Mouse (Mus musculus) stomach, postnatal 0 days (tissue): Measurements from ENCODE around the gene Lrwd1. TPM values are rescaled to one million over a fixed set of nuclear protein-coding genes. Genes with fewer than 3 reads are reported as not detected.

Experiments used
- ATAC-seq: fragments of 200-750 bp; cut with Nextera tagmentation; 2 replicates; pipeline ENCODE4 v1.8.0; 2017; ENCODE audit not compliant: low FRiP score, low TSS enrichment
- DNase-seq: peaks from one replicate; pipeline ENCODE4 v3.0.0-alpha.2; 2016; ENCODE audit warnings: low spot score
- H3K27ac ChIP-seq: fragments of 300-500 bp; sonication (generic); replicated peaks from 2 replicates; pipeline ENCODE4 v1.5.1; 2014; ENCODE audit warnings: mild to moderate bottlenecking, control low read depth
- H3K27me3 ChIP-seq: fragments of 300-500 bp; sonication (generic); 2 replicates; pipeline ENCODE4 v1.6.1; 2014; ENCODE audit warnings: low read length; ENCODE audit not compliant: control insufficient read depth, insufficient read depth
- H3K36me3 ChIP-seq: fragments of 300-500 bp; sonication (generic); 2 replicates; pipeline ENCODE4 v1.6.1; 2014; ENCODE audit warnings: low read length, mixed read lengths; ENCODE audit not compliant: control insufficient read depth, insufficient read depth
- H3K4me1 ChIP-seq: fragments of 300-500 bp; sonication (generic); replicated peaks from 2 replicates; pipeline ENCODE4 v1.6.1; 2014; ENCODE audit warnings: antibody characterized with exemption; ENCODE audit not compliant: control insufficient read depth, insufficient read depth
- H3K4me2 ChIP-seq: fragments of 300-500 bp; sonication (generic); replicated peaks from 2 replicates; pipeline ENCODE4 v1.6.1; 2014; ENCODE audit warnings: low read depth, mild to moderate bottlenecking, control low read depth, moderate library complexity
- H3K4me3 ChIP-seq: fragments of 300-500 bp; sonication (generic); 2 replicates; pipeline ENCODE4 v1.5.1; 2014; ENCODE audit warnings: low read depth, low read length, control low read depth
- H3K9ac ChIP-seq: fragments of 300-500 bp; sonication (generic); 2 replicates; pipeline ENCODE4 v1.6.1; 2014; ENCODE audit warnings: mild to moderate bottlenecking, low read length, control low read depth, mixed read lengths
- H3K9me3 ChIP-seq: fragments of 300-500 bp; sonication (generic); 2 replicates; pipeline ENCODE4 v1.6.1; 2016; ENCODE audit warnings: low read length; ENCODE audit not compliant: control insufficient read depth
- CTCF ChIP-seq: IDR thresholded peaks from 2 replicates; pipeline ENCODE4 v1.5.1; 2016; ENCODE audit warnings: antibody characterized with exemption, low read depth, mild to moderate bottlenecking, moderate library complexity
- EP300 ChIP-seq: optimal IDR thresholded peaks from 2 replicates; pipeline ENCODE3; 2016; ENCODE audit warnings: antibody characterized with exemption
- WGBS: fragments of 180-500 bp; shearing (Covaris S2); extraction: QIAGEN DNeasy Blood & Tissue Kit; methylation state at CpG from one replicate; pipeline ENCODE4 v1.1.7; 2014; 5-methylcytosine and 5-hydroxymethylcytosine counted together
- microRNA-seq: library from miRNA; unstranded; fragments of <30 nt; microRNA quantifications from one replicate; pipeline ENCODE4, GENCODE M21; 2016
- polyA plus RNA-seq: library from polyadenylated mRNA; unstranded; fragments of >200 nt; fragmentation: Nextera tagmentation; extraction: Ambion mirVana; gene quantifications from 2 replicates; pipeline ENCODE4 v1.2.1, GENCODE M21; 2015

Gene Lrwd1
- polyA plus RNA-seq, 1 experiment from 2014 or later, result 8.5 TPM

- Histone ChIP-seq H3K4me1 (no peaks in the 10 kb centered on the region), H3K9ac (no peak overlapping the region), H3K27me3 (no peaks in the 10 kb centered on the region), H3K36me3 (no peaks in the 10 kb centered on the region), H3K4me3 (no peak overlapping the region), H3K4me2 (no peak overlapping the region), H3K27ac (no peak overlapping the region), H3K9me3 (no peaks in the 10 kb centered on the region)
- 81% methylated on average over 5 of the region's 5 CpGs for WGBS
- DNase-seq, result no peak
- ATAC-seq, result no peak
- TF ChIP-seq CTCF, result no peak
- no peak for TF ChIP-seq EP300
Measured at GRCm38 (mm10) chr5:136075076-136075475, 60.8 kb downstream of the Lrwd1 start.

- Histone ChIP-seq H3K4me3 (no peak overlapping the region), H3K27ac (no peak overlapping the region), H3K36me3 (no peaks in the 10 kb centered on the region), H3K9ac (no peak overlapping the region), H3K4me2 (no peak overlapping the region), H3K27me3 (no peaks in the 10 kb centered on the region), H3K9me3 (no peaks in the 10 kb centered on the region), H3K4me1 (no peaks in the 10 kb centered on the region)
- TF ChIP-seq EP300, result no peak
- TF ChIP-seq CTCF, result no peak
- WGBS, result 66% methylated on average over 11 of the region's 11 CpGs
- no peak for ATAC-seq
- no peak for DNase-seq
Measured at GRCm38 (mm10) chr5:136073526-136073925, 62.3 kb downstream of the Lrwd1 start.

GRCm38 (mm10) chr5:136073051-136073450 lies 62.8 kb downstream of the Lrwd1 start:
- TF ChIP-seq CTCF, result no peak
- TF ChIP-seq EP300, result no peak
- DNase-seq (no peak), ATAC-seq (no peak)
- Histone ChIP-seq H3K4me3 (no peak overlapping the region), H3K27ac (no peak overlapping the region), H3K36me3 (no peaks in the 10 kb centered on the region), H3K4me2 (no peak overlapping the region), H3K27me3 (no peaks in the 10 kb centered on the region), H3K9ac (no peak overlapping the region), H3K4me1 (no peaks in the 10 kb centered on the region), H3K9me3 (no peaks in the 10 kb centered on the region)
- 41% methylated on average over 6 of the region's 6 CpGs for WGBS

Small RNA genes within 50 kb of the gene (microRNA-seq; reads per million reads assigned to microRNA genes)
- not detected for gene Mir7035

Other genes with a start within 250 kb of the Lrwd1 start
- gene Hspb1, start 248.2 kb downstream of the Lrwd1 start, polyA plus RNA-seq, result 1,235 and 1,355 TPM in 2 replicates
- gene Ywhag, start 201.5 kb downstream of the Lrwd1 start, polyA plus RNA-seq, result 86.0 and 89.2 TPM in 2 replicates
- 1.7 and 2.2 TPM in 2 replicates for gene Ssc4d, start 161.5 kb downstream of the Lrwd1 start, polyA plus RNA-seq
- 0.07 TPM in 1 of 2 replicates, not detected in the other for gene Zp3, start 156.0 kb downstream of the Lrwd1 start, polyA plus RNA-seq
- 13.5 and 16.2 TPM in 2 replicates for gene Dtx2, start 141.3 kb downstream of the Lrwd1 start, polyA plus RNA-seq
- gene Upk3b, start 97.6 kb downstream of the Lrwd1 start, polyA plus RNA-seq, result 22.8 and 27.7 TPM in 2 replicates
- gene Upk3bl, start 81.6 kb downstream of the Lrwd1 start, polyA plus RNA-seq, result 27.4 and 56.0 TPM in 2 replicates
- 4.0 and 4.7 TPM in 2 replicates for gene Rasa4, start 52.2 kb downstream of the Lrwd1 start, polyA plus RNA-seq
- 171 TPM in 2 replicates for gene Polr2j, start 19.4 kb downstream of the Lrwd1 start, polyA plus RNA-seq
- gene Alkbh4, start 72 bp upstream of the Lrwd1 start, polyA plus RNA-seq, result 9.4 and 10.3 TPM in 2 replicates
- gene Orai2, start 34.6 kb upstream of the Lrwd1 start, polyA plus RNA-seq, result 6.7 and 7.2 TPM in 2 replicates
- 30.6 and 34.1 TPM in 2 replicates for gene Prkrip1, start 62.9 kb upstream of the Lrwd1 start, polyA plus RNA-seq
- 0.92 and 1.1 TPM in 2 replicates for gene Sh2b2, start 110.5 kb upstream of the Lrwd1 start, polyA plus RNA-seq